Mouse (Mus musculus) adrenal gland, adult 10 weeks (tissue): Measurements from ENCODE around the gene Zfp202. TPM values are rescaled to one million over a fixed set of nuclear protein-coding genes. Genes with fewer than 3 reads are reported as not detected.

Source experiments
- polyA plus RNA-seq: library from polyadenylated mRNA; stranded (reverse); fragments of 350-450 nt; fragmentation: Illumina TruSeq; extraction: RNeasy Lipid Tissue Mini Kit (QIAGEN cat#74804); gene quantifications from one replicate; pipeline ENCODE4 v1.2.3, GENCODE M21; 2014; ENCODE audit warnings: low read depth, low replicate concordance

Gene Zfp202
- polyA plus RNA-seq, result 8.2 TPM

GRCm38 (mm10) chr9:40192098-40193038 is at the start of gene Zfp202:
Gene Zfp202, plus strand, starts transcription at chr9:40192316.

GRCm38 (mm10) chr9:40180620-40181019 is 11.5 kb upstream of the Zfp202 start, which contains the start of gene Olfr986:
Gene Olfr986, plus strand, starts transcription at chr9:40180920.

Other genes with a start within 250 kb of the Zfp202 start
- not detected for gene Olfr975, start 240.3 kb upstream of the Zfp202 start, polyA plus RNA-seq
- gene Olfr976, start 231.2 kb upstream of the Zfp202 start, polyA plus RNA-seq, result not detected
- gene Olfr978, start 200.2 kb upstream of the Zfp202 start, polyA plus RNA-seq, result not detected
- not detected for gene Olfr979, start 188.9 kb upstream of the Zfp202 start, polyA plus RNA-seq
- gene Olfr980, start 182.7 kb upstream of the Zfp202 start, polyA plus RNA-seq, result not detected
- gene Olfr981, start 170.9 kb upstream of the Zfp202 start, polyA plus RNA-seq, result not detected
- gene Olfr982, start 118.5 kb upstream of the Zfp202 start, polyA plus RNA-seq, result not detected
- gene Olfr983, start 98.7 kb upstream of the Zfp202 start, polyA plus RNA-seq, result not detected
- gene Olfr984, start 78.1 kb upstream of the Zfp202 start, polyA plus RNA-seq, result not detected
- not detected for gene Olfr985, start 62.1 kb upstream of the Zfp202 start, polyA plus RNA-seq
- not detected for gene Tmem225, start 44.2 kb upstream of the Zfp202 start, polyA plus RNA-seq
- gene Olfr986, start 11.4 kb upstream of the Zfp202 start, polyA plus RNA-seq, result not detected
- gene Scn3b, start 76.9 kb downstream of the Zfp202 start, polyA plus RNA-seq, result 5.8 TPM